Mouse (Mus musculus) c-Kit-negative CD71-positive TER-119-positive erythroid progenitor cells, embryonic 14.5 days (primary cell): Measurements from ENCODE around the gene Eif4e2.

Experiments
- DNase-seq: peaks from one replicate; pipeline ENCODE4 v3.0.0-alpha.2; 2013; ENCODE audit warnings: low read depth, low spot score

Eif4e2 gene

DNA sequence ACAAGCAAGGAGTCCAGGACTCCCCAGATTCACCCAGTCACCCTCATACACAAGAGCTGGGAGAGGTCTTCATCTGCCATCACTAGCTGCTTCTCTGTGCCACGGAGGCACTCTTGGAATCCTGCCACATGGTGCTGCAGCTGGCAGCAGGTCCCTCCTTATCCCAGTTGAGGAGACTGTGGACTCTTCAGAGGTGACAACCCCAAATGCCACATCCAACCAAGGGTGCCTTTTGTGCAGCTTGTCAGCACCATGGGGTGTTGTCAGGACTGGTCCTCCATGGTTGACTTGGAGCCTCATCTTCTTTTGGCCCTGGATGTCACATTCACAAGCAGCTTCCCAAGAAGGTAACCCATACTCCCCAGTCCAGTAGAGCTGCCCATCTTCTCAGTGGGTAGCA is 11.9 kb upstream of the Eif4e2 start:
- DNase-seq, result no peak

GRCm38 (mm10) chr1:87203779-87204178 is 9.9 kb upstream of the Eif4e2 start:
- no peak for DNase-seq

DNA sequence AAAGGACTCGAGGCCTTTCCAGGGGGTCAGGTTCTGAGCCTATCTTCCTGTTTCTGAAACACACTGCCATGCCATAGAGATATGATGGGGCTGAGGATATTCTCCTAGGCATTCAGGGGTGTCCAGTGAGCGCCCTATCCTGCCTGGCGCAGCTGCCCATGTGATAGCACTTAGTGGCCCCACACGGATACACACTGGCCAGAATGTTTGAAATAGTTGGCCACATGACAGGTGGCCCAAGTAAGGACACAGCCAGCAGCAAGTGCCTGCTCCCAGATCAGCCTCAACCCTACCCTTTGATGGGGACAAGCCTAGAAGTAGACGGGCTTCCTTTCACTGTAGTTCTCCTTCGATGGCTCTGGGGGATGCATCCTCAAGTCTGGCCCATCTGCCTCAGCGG is 9.2 kb upstream of the Eif4e2 start, which contains the start of gene Chrng:
TSS of gene Chrng (plus strand) at position 193 of the 400 bp plus-strand sequence.
- no peak for DNase-seq

- no peak for DNase-seq
These were observed 8.7 kb upstream of the Eif4e2 start for GRCm38 (mm10) chr1:87205038-87205437.

DNA sequence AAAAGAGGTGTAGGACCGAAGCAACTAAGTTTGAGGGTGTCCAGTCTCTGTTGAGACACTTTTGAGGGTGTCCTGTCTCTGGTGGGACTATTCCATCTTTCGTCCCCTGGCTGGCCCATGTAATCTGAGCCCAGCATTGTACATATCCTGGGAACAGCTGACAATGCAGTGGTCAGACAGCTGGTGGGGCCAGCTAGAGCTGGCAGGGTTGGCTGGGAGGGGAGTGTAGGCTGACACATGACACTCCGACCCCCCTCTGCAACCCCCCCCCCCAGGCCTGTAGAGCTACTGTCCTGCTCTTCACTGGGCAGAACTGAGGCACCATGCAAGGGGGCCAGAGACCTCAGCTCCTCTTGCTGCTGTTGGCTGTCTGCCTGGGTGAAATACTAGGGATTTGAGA is 8.2 kb upstream of the Eif4e2 start:
- DNase-seq, result no peak

DNA sequence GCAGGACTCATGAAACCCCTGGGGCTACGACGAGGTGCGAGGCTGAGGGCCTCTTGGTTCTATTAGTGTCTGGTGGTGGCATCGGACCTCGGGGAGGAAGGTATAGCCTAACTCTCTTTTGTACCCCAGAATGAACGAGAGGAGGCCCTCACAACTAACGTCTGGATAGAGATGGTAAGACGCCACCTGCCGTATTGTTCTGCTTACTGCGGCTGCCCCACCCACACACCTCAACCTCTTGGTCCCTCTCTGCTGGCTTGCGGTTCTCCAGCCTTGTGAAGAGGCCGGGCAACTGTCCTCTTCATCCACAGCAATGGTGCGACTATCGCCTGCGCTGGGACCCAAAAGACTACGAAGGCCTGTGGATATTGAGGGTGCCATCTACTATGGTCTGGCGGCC is 7.4 kb upstream of the Eif4e2 start:
- no peak for DNase-seq

GRCm38 (mm10) chr1:87211431-87211830 is 2.3 kb upstream of the Eif4e2 start:
- no peak for DNase-seq

DNA sequence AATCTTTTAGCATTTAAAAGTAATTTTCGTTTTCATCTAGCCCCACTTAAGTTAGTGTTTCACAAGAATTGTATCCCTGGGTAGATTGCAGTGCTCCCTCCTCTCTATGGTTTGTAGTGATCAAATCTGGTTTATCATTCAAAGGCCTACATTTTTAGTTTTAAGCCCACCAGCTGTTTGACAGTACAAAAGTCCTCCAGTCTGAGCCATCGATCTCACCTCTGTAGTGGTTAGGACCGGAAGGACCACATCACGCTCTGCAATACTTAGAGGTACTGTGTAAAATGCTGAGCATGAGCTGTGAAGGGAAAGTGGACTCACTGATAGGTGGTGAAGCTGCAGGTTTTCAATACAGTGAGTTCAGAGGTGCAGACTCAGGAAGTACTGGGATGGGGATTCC is 1.0 kb downstream of the Eif4e2 start:
- DNase-seq, result no peak

DNA sequence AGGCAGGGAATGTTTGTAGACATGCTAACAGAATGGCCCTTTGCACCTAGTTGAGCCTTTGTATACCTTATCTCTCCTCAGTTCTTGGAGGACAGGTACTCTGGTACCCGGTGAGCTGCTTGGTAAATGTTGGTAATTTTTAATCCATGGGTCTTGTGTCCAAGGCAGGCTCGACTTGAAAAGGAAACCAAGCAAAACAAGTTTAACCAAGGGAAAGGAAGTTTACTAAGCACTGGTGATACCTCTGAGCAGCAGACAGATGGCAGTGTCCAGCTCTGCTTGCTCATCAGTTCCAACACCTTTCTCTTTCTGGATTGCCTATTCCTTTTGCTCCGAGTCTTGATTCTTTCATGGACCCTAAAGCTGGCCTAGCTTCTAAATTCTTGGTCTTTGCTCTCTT is 4.2 kb downstream of the Eif4e2 start:
- DNase-seq, result no peak

GRCm38 (mm10) chr1:87225739-87226138 is 12.0 kb downstream of the Eif4e2 start:
- DNase-seq, result no peak

- no peak for DNase-seq
These were observed 12.9 kb downstream of the Eif4e2 start for GRCm38 (mm10) chr1:87226409-87227159.

- no peak for DNase-seq
These were observed 13.4 kb downstream of the Eif4e2 start for GRCm38 (mm10) chr1:87227160-87227550.

GRCm38 (mm10) chr1:87230606-87231005 is 16.9 kb downstream of the Eif4e2 start:
- no peak for DNase-seq

DNA sequence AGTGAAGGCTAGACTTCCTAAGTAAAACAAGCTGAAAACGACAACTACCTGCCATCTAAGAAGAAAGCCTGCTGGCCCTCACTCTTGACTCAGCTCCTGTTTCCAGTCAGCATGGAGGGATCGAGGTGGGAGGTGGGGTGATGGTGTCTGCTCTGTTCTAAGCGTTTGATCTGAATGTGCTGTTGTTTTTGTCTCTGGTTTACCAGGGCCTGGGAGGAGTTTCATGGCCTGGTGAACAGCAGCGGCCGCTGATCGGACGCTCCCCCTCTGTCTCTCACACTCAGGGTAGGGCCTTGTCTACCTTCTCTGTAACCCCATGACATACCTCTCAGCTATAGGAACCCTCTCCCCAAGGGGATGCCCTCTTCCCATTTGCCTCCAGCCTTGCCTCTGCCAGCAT is 18.5 kb downstream of the Eif4e2 start:
- DNase-seq, result no peak

DNA sequence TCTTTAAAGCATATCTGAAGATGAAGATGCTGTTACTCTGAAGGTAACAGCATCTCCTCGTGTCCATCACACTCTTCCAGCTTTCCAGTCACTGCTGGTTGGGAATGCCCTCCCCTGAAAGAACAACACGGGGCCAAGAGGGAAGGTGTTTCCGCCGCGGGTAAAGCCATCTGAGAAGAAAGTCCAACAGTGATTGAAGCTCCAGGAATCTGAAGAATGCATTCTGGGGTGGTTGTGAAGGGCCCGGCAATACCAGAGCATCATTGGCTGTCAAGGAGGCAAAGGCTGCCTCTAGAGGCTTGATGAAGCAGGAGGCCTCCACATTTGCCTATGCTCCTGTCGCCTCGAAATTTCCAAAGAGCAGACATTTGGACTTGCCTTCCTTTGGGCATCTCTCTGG is 25.3 kb downstream of the Eif4e2 start:
- no peak for DNase-seq

DNA sequence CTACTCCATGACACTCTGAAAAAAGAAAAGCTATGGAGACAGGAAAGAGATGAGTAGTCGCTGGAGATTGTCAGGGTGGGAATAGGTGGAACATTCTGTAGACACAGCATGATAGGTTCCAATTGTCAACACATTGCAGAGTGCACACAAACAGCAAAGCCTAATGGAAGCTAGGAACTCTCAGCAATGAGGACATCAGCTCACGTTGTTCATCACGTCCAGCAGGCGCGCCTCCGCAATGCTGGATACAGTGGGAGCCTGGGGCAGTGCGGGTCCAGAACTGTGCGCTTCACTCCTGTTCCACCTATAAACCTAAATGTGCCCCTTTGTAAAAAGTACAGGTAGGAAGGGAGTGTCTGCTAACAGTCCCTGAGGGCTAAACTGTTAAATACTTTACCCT is 29.3 kb downstream of the Eif4e2 start:
- no peak for DNase-seq

DNA sequence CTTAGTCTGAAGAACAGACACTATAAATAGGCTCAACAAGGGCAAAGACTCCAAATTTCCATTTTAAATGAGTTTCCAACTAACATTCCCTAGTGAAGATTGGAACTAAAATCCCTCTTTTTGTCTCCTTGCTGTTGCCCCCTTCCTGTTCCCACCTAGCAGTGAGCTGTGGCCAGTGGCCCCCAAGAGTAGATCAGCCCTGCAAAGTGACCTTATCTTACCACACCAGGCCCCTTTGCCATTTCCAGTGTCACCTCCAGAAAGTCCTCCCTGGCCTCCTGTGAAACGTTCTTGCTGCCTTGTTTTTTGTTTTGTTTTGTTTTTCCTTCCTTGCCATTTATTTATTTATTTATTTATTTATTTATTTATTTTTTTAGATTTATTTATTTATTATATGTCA is 31.7 kb downstream of the Eif4e2 start:
- DNase-seq, result no peak

- peak; percentile 9 for DNase-seq
These were observed 32.5 kb downstream of the Eif4e2 start for GRCm38 (mm10) chr1:87245929-87246815.

- DNase-seq, result no peak
These were observed 38.4 kb downstream of the Eif4e2 start for GRCm38 (mm10) chr1:87252040-87252609.

DNA sequence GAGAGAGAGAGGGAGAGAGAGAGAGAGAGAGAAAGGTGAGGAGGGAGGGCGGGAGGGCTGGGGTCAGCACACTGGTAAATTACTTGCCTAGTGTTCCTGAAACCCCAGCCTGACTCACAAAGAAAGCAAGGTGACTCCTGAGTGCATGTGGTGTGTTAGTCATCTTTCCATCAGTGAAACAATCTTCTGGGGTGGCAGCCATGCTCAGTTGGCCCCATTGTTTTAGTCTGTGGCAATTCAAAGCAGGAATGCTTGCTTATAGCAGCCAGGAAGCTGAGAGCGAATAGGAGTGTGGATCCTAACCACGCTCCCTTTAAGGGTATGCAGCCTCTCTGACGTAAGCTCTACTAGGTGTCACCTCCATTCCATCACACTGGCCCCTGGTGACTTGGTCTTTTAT is 41.5 kb downstream of the Eif4e2 start:
- no peak for DNase-seq

GRCm38 (mm10) chr1:87257691-87258090 is 44.0 kb downstream of the Eif4e2 start:
- DNase-seq, result no peak

GRCm38 (mm10) chr1:87258484-87258883 is 44.8 kb downstream of the Eif4e2 start:
- DNase-seq, result no peak

- DNase-seq, result no peak
These were observed 45.6 kb downstream of the Eif4e2 start for GRCm38 (mm10) chr1:87259316-87259715.
